Mouse (Mus musculus): Measurements from ENCODE around the gene Tut4.

Tut4 gene

GRCm38 (mm10) chr4:108503023-108503422, 43.8 kb downstream of the Tut4 start:
- no peak for DNase-seq (ENCODE audit: low spot score in 2 of 2)

- no peak for DNase-seq (ENCODE audit: low spot score in 2 of 2)
Observed at GRCm38 (mm10) chr4:108539701-108540100, 80.5 kb downstream of the Tut4 start.

GRCm38 (mm10) chr4:108565026-108565425, 105.8 kb downstream of the Tut4 start:
- no peak for DNase-seq (ENCODE audit: low spot score in 2 of 2)

DNA sequence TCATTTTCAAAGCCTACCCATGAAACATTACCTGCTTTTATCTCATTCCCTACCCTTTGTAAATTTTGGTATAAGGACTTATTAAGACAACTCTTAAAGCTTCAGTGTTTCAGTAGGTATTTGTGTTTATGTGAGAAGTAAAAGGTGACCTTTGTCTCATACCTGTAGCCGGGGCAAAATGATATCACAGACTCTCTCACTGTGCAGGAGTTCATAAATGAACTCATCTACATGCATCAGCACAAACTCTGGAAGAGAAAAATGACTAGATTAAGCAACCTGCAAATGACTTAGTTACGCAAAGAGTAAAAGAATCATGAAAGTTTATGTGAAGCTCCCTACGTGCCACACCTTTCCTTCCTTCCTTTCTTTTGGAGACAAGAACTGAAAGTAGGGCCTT, 113.4 kb downstream of the Tut4 start:
- DNase-seq (ENCODE audit: low spot score in 2 of 2), result no peak

DNA sequence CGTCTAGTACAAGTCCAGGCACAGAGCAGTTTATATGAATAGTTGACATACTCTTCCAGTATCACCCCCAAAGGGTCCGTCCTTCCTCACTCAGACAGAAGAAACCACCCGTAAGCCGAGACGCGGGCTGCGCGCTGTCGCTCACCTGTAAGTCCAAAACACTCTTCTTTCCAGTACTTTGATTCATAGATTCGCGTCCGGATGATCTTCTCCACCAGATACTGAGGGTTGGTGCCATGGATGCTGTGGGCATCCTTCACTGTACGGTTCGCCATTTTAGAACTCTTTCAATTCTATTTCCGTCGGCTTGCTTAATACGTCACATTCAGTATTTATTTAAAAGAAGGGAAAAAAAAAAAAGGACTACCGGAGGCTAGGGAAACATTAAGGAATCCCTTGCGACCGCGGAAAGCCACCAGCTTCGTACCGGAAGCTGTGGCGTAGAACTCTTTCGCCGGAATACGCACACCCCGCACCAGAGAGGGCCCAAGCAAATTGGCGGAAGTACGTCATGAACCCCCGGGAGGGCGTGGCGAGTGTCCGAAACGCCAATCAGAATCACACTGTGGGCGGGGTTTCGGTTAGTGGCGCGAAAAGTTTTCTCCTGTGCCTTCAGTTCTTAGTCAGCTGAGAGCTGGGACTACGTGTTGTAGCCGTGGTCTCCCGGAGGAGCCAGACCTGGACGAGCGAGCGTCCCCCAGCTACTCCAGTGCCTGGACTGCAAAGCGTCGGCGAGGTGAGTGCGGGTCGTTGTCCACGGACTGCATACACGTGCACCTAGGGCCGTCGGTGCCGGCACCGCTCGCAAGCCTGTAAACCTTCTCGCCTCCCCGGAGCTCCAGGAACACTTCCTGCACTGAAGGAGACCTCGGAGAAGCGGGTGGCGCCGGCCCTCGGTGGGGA, 119.9 kb downstream of the Tut4 start, which contains the start of the genes Prpf38a and Orc1:
Gene Prpf38a, minus strand, starts transcription at position 497 of the 903 bp plus-strand sequence.
Gene Orc1, plus strand, starts transcription at position 584 of the 903 bp plus-strand sequence.
- DNase-seq (ENCODE audit: low spot score in 2 of 2), result peak; percentile 85 to 95

DNA sequence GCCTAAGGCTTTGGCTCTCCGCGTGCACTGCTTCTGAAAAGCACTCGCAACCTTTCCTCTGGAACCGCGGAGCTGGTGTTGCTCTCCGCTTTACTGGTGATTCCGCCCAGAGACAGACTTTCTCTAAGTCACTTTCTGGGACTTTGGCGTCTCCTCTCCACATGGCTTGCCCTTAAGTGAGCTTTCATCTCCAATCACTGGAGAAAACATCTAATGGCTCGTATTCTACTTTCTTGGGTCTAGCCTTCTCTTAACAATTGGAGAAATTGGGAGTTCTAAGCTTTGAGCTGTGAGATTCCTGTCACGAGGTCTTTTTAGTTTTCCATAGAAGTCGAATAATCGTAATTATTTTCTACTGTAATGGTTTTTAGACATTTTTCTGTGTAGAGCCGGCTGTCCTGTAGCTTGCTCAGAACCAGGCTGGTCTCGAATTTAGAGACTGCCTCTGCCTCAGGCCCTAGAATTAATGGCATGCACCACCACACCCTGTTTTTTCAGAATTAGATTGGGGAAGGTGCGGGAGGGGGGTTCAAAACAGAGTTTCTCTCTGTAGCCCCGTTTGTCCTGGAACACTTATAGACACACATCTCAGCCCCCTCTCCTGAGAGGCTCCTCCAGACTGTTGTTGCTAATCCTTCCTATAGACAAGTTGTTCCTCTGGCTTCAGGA, 120.7 kb downstream of the Tut4 start:
- no peak for DNase-seq (ENCODE audit: low spot score in 2 of 2)

- no peak for DNase-seq (ENCODE audit: low spot score in 2 of 2)
Observed at GRCm38 (mm10) chr4:108593376-108593775, 134.2 kb downstream of the Tut4 start.

DNA sequence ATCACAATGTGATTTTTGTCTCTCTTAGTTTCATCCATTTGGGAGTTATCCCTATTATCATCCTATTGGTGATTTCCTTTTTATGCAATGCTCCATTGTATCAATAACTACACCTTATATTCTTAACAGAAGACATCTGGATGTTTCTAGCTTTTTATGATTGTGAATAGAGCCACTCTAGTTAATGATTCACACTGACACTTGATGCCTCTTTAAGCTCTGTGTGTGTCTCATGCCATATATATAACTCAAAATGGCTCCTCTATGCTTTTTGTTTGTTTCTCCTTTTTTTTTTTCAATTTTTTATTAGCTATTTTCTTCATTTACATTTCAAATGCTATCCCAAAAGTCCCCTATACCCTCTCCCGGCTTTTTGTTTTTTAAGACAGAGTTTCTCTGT, 136.6 kb downstream of the Tut4 start:
- no peak for DNase-seq (ENCODE audit: low spot score in 2 of 2)

DNA sequence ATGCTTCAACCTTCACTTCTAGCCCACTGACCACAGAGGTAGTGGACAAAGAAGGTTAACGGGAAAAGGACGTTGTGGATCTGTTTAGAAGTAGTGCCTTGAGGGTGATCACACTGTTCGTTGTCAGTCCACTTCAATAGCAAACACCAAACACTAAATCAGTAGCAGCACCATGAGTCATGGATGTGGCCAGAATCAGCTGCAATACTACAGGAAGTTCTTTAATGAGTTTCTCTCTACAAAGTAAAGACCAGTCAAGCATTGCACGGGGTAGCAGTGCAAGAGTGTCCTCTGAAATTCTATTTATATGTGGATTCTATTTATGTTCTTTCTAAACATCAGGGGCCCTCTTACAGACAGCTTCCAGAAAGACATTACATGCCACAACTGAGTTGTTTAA, 139.1 kb downstream of the Tut4 start:
- no peak for DNase-seq (ENCODE audit: low spot score in 2 of 2)

DNA sequence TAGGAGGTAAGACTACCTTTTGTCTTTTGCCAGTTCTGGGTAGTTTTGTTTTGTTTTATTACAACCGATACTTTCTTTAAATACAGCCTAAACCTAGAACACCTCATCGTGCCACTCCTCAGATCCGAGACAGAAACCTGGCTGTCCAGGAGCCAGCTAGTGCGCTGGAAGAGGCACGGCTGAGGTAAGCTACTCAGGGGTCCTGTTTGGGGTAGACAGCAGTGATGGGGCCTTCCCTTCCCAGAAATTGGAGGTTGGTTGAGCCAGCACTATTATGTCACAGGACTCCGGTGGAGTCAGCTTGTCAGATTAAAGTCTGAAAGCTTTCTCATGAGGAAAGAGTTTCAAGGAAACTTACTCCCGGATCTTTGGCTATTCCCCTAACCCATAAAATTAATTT, 142.6 kb downstream of the Tut4 start:
- DNase-seq (ENCODE audit: low spot score in 2 of 2), result no peak

DNA sequence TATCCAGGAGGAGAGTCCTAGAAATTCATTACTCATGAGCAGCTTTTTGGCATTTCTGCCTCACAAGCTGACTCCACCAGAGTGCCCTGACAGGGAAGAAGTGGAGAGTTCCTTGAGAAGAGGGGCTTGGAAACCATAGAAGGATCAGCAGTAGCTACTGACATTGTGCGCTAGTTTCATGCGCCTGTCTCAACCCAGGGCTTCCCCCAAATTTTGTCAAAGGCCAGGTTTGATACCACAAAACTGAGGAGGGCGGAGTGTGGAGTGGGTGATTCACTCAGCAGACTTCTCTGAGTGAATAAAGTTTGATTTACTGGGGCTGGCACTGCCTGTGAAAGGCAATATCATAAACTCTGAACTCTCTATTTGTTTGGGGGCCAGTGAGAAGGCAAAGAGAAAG, 149.4 kb downstream of the Tut4 start:
- DNase-seq (ENCODE audit: low spot score in 2 of 2), result no peak
